Mouse (Mus musculus): ENCODE measurements around the gene Grn.

DNA sequence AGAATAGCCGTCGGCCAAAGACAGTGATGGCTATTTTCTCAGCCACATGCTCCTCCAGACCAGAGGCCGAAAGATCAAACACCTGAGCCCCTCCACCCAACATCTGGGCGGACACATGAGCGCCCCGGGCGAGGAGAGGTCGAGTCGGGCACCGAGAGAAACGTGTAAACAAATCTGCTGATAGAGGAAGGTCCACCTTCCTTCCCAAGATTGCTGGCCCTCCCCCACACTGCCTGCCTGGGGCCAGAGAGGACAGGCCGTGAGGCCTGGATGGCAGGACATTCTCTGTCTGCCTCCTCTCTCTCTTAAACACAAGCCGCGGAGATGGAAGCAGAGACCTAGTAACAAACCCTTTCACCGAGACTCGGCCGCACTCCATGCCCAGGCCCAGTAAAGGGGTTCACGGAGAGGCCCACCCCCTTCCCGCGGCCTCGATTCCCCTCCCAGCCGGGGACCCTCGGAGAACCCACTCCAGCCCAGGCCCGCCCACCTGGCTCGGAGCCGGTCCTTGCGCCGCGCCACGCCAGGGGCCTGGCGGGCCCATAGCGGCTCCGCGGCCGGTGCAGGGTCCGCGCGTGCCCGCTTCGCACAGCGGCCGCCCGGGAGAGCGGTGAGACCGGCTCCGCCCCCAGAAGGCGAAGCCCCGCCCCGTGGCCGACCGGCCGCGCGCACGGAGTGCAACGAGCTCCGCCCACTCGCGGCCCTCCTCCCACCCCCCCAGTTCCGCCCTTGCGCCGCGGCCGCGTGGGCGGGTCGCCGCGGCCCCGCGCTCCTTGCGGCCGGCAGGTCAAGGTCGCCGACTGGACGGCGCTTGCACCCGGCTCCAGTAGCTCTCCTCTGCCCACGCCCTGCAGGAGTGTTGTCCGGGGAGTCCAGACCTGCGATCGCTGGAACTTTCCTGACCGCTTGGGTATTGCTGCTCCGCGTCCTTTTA lies 22.9 kb upstream of the Grn start:
- TF ChIP-seq CTCF (IDR thresholded peaks at IDR 0.05; ENCODE audit: low read depth) (peak; percentile 19; the same call in 1 of the 2 replicates), EP300 (IDR thresholded peaks at IDR 0.05; ENCODE audit: low read depth) (no peak)
